Mouse (Mus musculus) intestine, embryonic 16.5 days (tissue): ENCODE data around the gene Abca8b. TPM values are rescaled to one million over a fixed set of nuclear protein-coding genes. Genes with fewer than 3 reads are reported as not detected.
"Not testable (repeated sequence)": the region's sequence is repeated elsewhere in the genome, so short reads cannot be mapped to it uniquely, and the experiment has no call there.

Experiments used
- ATAC-seq: fragments of 200-750 bp; cut with Nextera tagmentation; 2 replicates; pipeline ENCODE4 v1.8.0; 2017; ENCODE audit warnings: moderate TSS enrichment, moderate library complexity
- H3K27ac ChIP-seq: fragments of 300-500 bp; sonication (generic); 2 replicates; pipeline ENCODE4 v1.5.1; 2014; ENCODE audit warnings: mild to moderate bottlenecking, low read length
- H3K27me3 ChIP-seq: fragments of 300-500 bp; sonication (generic); replicated peaks from 2 replicates; pipeline ENCODE4 v1.6.1; 2014; ENCODE audit warnings: low read length, control low read depth, mixed read lengths; ENCODE audit not compliant: control insufficient read depth, insufficient read depth
- H3K36me3 ChIP-seq: fragments of 300-500 bp; sonication (generic); 2 replicates; pipeline ENCODE4 v1.6.1; 2014; ENCODE audit warnings: low read length, control low read depth; ENCODE audit not compliant: control insufficient read depth, insufficient read depth
- H3K4me1 ChIP-seq: fragments of 300-500 bp; sonication (generic); 2 replicates; pipeline ENCODE4 v1.6.1; 2014; ENCODE audit warnings: low read length, control low read depth, mixed read lengths; ENCODE audit not compliant: control insufficient read depth, insufficient read depth
- H3K4me2 ChIP-seq: fragments of 300-500 bp; sonication (generic); 2 replicates; pipeline ENCODE4 v1.6.1; 2014; ENCODE audit warnings: low read depth, low read length, control low read depth
- H3K4me3 ChIP-seq: fragments of 300-500 bp; sonication (generic); 2 replicates; pipeline ENCODE4 v1.5.1; 2014; ENCODE audit warnings: mild to moderate bottlenecking, low read length
- H3K9ac ChIP-seq: fragments of 300-500 bp; sonication (generic); 2 replicates; pipeline ENCODE4 v1.6.1; 2014; ENCODE audit warnings: low read depth, low read length
- H3K9me3 ChIP-seq: fragments of 300-500 bp; sonication (generic); 2 replicates; pipeline ENCODE4 v1.6.1; 2016; ENCODE audit warnings: low read length, control low read depth; ENCODE audit not compliant: control insufficient read depth
- WGBS: fragments of 180-500 bp; shearing (Covaris S2); extraction: QIAGEN DNeasy Blood & Tissue Kit; methylation state at CpG from one replicate; pipeline ENCODE4 v1.1.7; 2014; 5-methylcytosine and 5-hydroxymethylcytosine counted together
- polyA plus RNA-seq: library from polyadenylated mRNA; unstranded; fragments of >200 nt; fragmentation: Nextera tagmentation; extraction: Ambion mirVana; gene quantifications from 2 replicates; pipeline ENCODE4 v1.2.1, GENCODE M21; 2015

Abca8b gene
- polyA plus RNA-seq, 1 experiment from 2014 or later, result 0.84 TPM

GRCm38 (mm10) chr11:109987460-109988072, 8.1 kb downstream of the Abca8b start:
- not testable (repeated sequence) for H3K4me3 ChIP-seq, H3K9ac ChIP-seq, H3K4me2 ChIP-seq, H3K4me1 ChIP-seq, H3K27ac ChIP-seq, H3K27me3 ChIP-seq, H3K36me3 ChIP-seq, H3K9me3 ChIP-seq
- ATAC-seq, result peak; percentile 70
- 28% methylated on average over 11 of the region's 11 CpGs for WGBS

GRCm38 (mm10) chr11:109981872-109982271, 13.8 kb downstream of the Abca8b start:
- no peaks in the 10 kb centered on the region for H3K9me3 ChIP-seq
- H3K9ac ChIP-seq, result no peak overlapping the region
- H3K4me1 ChIP-seq, result no peaks in the 10 kb centered on the region
- H3K4me2 ChIP-seq, result no peak overlapping the region
- no peaks in the 10 kb centered on the region for H3K36me3 ChIP-seq
- H3K27ac ChIP-seq, result no peak overlapping the region
- H3K27me3 ChIP-seq, result no peaks in the 10 kb centered on the region
- H3K4me3 ChIP-seq, result no peak overlapping the region
- 95% methylated on average over 2 of the region's 2 CpGs for WGBS
- no peak for ATAC-seq

GRCm38 (mm10) chr11:109970521-109970920, 25.1 kb downstream of the Abca8b start:
- no peaks in the 10 kb centered on the region for H3K36me3 ChIP-seq
- H3K27ac ChIP-seq, result no peak overlapping the region
- H3K9me3 ChIP-seq, result peaks cover 4% of the 10 kb centered on the region
- ATAC-seq, result no peak
- no peak overlapping the region for H3K4me3 ChIP-seq
- no peak overlapping the region for H3K4me2 ChIP-seq
- H3K27me3 ChIP-seq, result no peaks in the 10 kb centered on the region
- H3K4me1 ChIP-seq, result no peaks in the 10 kb centered on the region
- 77% methylated on average over 4 of the region's 4 CpGs for WGBS
- no peak overlapping the region for H3K9ac ChIP-seq

- no peaks in the 10 kb centered on the region for H3K4me1 ChIP-seq
- H3K27me3 ChIP-seq, result no peaks in the 10 kb centered on the region
- no peak overlapping the region for H3K4me3 ChIP-seq
- no peak overlapping the region for H3K4me2 ChIP-seq
- H3K9ac ChIP-seq, result no peak overlapping the region
- ATAC-seq, result no peak
- WGBS, result 74% methylated on average over 4 of the region's 4 CpGs
- H3K36me3 ChIP-seq, result no peaks in the 10 kb centered on the region
- no peak overlapping the region for H3K27ac ChIP-seq
- H3K9me3 ChIP-seq, result no peaks in the 10 kb centered on the region
These were observed 33.9 kb downstream of the Abca8b start for GRCm38 (mm10) chr11:109961495-109962492.

GRCm38 (mm10) chr11:109955185-109955584, 40.5 kb downstream of the Abca8b start:
- Histone ChIP-seq H3K4me2 (no peak overlapping the region), H3K36me3 (no peaks in the 10 kb centered on the region)
- 90% methylated on average over 1 of the region's 1 CpGs for WGBS

GRCm38 (mm10) chr11:109936915-109937314, 58.7 kb downstream of the Abca8b start:
- WGBS, result 88% methylated on average over 5 of the region's 5 CpGs

More at GRCm38 (mm10) chr11:109955185-109955584, 40.5 kb downstream of the Abca8b start:
- Histone ChIP-seq H3K4me3 (no peak overlapping the region), H3K9me3 (no peaks in the 10 kb centered on the region), H3K27me3 (no peaks in the 10 kb centered on the region), H3K4me1 (no peaks in the 10 kb centered on the region), H3K27ac (no peak overlapping the region), H3K9ac (no peak overlapping the region)
- no peak for ATAC-seq

GRCm38 (mm10) chr11:109933207-109933606, 62.4 kb downstream of the Abca8b start:
- H3K36me3 ChIP-seq, result not testable (repeated sequence)
- ATAC-seq, result peak; percentile 90

More at GRCm38 (mm10) chr11:109936915-109937314, 58.7 kb downstream of the Abca8b start:
- no peak for ATAC-seq
- no peak overlapping the region for H3K4me3 ChIP-seq
- H3K4me2 ChIP-seq, result no peak overlapping the region
- no peaks in the 10 kb centered on the region for H3K27me3 ChIP-seq
- H3K4me1 ChIP-seq, result no peaks in the 10 kb centered on the region
- no peak overlapping the region for H3K27ac ChIP-seq
- H3K9me3 ChIP-seq, result no peaks in the 10 kb centered on the region
- H3K9ac ChIP-seq, result no peak overlapping the region
- H3K36me3 ChIP-seq, result no peaks in the 10 kb centered on the region

GRCm38 (mm10) chr11:109928489-109928888, 67.2 kb downstream of the Abca8b start:
- Histone ChIP-seq H3K27ac (no peak overlapping the region), H3K27me3 (no peaks in the 10 kb centered on the region), H3K9me3 (0 out of 2 replicates have a peak, but pooled peaks cover under 1% of the 10 kb centered on the region), H3K4me1 (no peaks in the 10 kb centered on the region), H3K9ac (no peak overlapping the region), H3K36me3 (no peaks in the 10 kb centered on the region), H3K4me3 (no peak overlapping the region), H3K4me2 (no peak overlapping the region)
- WGBS, result 76% methylated on average over 2 of the region's 2 CpGs
- ATAC-seq, result no peak

More at GRCm38 (mm10) chr11:109933207-109933606, 62.4 kb downstream of the Abca8b start:
- H3K27ac ChIP-seq, H3K4me1 ChIP-seq, H3K27me3 ChIP-seq, H3K4me2 ChIP-seq, H3K9ac ChIP-seq, H3K4me3 ChIP-seq, H3K9me3 ChIP-seq: not testable (repeated sequence)
- WGBS, result 16% methylated on average over 4 of the region's 4 CpGs
